Mouse (Mus musculus) cerebellum, postnatal 10 days (tissue): Measurements from ENCODE around the gene Ceacam2.
A peak's percentile ranks its signal among the peaks of the same experiment; 100 is the strongest.
"Not testable (repeated sequence)": the region's sequence is repeated elsewhere in the genome, so short reads cannot be mapped to it uniquely, and the experiment has no call there.

Experiments used
- DNase-seq, 2 experiments: peaks; one replicate each; pipeline ENCODE4 v3.0.0; 2021; ENCODE audit warnings: mixed read lengths in 2 of 2

Ceacam2 gene

DNA sequence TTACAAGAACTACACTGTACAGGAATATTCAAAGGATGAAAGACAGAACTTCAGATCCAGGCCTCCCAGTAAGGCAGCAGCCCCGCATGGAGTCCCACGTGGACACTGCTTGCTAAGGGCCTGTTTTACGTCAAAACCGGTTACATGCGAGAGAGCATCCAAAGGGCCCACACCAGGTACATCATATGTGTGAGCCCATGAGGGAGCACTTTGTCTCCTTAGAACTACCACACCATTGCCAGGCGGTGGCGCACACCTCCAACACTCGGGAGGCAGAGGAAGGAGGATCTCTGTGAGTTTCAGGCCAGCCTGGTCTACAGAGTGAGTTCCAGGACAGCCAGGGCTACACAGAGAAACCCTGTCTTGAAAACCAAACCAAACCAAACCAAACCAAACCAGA is 58.9 kb downstream of the Ceacam2 start:
- DNase-seq = not testable (repeated sequence)

DNA sequence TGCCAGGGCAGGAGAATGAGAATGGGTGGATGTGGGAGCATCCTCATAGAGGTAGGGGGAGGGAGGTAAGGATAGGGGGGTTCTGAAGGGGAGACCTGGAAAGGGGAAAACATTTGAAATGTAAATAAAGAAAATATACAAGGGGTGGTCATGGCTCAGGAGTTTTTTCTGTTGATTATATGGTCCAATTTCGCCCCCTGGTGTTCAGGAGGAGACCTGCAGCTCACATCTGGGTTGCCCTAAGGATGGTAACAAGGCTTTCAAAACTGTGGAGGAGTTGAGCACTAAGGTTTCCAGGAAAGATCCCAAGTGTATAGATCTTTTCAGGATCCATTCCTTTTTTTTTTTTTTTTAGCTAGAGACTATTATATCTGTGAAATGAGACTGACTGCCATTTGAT is 60.2 kb downstream of the Ceacam2 start:
- DNase-seq = peak; percentile 38 to 45

DNA sequence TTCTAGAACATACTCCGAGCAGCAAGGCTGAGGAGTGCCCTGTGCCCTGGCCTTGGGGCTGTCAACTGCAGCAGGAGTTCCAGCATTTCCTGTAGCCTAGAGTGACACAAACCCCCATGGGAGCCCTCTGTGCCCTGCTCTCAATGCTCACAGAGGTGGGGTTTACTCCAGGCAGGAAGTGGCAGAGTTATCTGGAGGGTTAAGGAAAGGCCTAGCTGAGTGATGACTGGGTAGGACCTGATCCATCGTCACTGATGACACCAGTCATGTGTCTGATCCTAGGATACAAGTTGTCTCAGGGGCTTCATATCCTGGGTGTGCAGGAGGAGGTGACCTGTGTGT is 61.9 kb downstream of the Ceacam2 start:
- DNase-seq = not testable (repeated sequence)

DNA sequence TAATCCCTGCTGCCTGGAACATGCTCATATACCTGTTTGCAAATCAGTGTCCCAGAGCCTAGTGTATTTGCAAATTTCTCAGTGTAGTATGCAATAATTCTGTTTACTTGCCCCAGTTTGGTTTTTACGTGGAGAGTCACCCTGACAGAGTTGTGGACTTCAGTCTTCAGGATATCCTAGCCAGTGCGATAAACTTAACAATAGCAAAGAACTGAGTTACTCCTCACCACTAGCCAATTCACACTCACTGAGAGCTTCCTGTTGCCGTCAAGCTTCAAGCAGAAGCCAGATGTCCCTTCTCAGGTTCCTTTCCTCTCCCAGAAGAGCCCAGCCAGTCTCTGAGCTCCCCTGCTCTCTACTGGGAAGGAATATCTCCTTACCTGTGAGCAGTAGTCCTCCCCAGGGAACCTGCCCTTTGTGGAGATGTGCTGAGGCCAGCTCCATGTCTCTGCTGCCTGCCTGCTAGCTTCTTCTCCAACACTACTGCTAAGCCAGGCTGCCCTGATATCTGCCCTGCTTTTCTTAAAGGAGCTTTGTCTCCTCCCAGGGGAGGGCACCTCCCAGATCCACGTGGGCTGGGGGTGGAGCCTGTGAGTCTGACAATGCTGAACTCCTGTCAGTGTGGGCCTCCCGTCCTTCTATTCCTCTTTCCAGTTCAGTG is 62.4 kb downstream of the Ceacam2 start, which contains the start of gene Ceacam1:
Gene Ceacam1, minus strand, starts transcription at position 513 of the 661 bp plus-strand sequence.
- peak in 1 of 2 experiments; percentile 9 for DNase-seq

DNA sequence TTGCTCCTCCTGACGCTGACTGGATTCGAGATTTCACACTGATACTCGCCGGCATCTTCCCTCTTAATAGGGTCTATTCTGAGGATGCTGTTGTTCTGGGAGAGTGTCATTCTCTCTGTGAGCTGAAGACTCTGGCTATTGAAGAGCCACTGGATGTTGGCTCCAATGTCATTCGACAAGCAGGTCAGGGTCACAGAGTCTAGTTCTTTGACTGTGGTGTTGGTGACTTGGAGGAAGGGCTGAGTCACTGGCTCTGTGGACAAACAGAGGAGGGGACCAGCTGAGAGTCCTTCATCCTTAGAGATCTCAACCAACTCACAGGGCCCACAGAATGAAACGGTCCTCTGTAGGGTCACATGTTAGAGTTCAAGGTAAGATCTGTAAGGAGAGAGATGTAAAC is 67.8 kb downstream of the Ceacam2 start:
- DNase-seq = not testable (repeated sequence)
